Mouse (Mus musculus): ENCODE measurements around the gene Hc. TPM values are rescaled to one million over a fixed set of nuclear protein-coding genes. Genes with fewer than 3 reads are reported as not detected.
A peak's percentile ranks its signal among the peaks of the same experiment; 100 is the strongest.

Hc gene
- 0.10 and 0.17 TPM in 2 replicates for polyA plus RNA-seq (2016; fragmentation: Nextera tagmentation; extraction: Ambion mirVana)

DNA sequence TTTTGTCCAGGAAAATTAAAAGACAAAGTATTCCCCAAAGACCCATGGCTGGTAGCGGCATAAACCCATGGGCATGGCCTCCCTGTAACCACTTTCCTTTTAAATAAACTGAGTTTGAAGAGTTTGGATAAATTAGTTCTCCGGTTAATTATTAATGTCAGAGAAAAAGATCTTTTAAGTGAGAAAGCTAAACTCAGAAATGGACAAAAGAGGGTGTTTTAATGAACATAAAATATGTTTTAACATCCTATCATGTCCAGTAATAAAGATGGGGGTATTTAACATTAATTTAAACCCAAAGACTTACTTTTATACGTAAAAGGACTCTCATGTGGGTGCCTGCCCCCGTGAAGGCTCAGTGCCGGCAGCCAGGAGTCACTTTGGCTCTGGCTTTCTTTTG lies at the start of gene Hc:
TSS of gene Hc (minus strand) at position 101 of the 400 bp plus-strand sequence.
- H3K36me3 ChIP-seq (replicated peaks) = no peaks in the 10 kb centered on the region
- H3K9me3 ChIP-seq = no peaks in the 10 kb centered on the region
- 87% methylated on average over 5 of the region's 5 CpGs for WGBS
- no peaks in the 10 kb centered on the region for H3K4me1 ChIP-seq
- no peaks in the 10 kb centered on the region for H3K27me3 ChIP-seq (replicated peaks; ENCODE audit: low read depth, poor library complexity, severe bottlenecking)
- H3K4me3 ChIP-seq = no peak within 1 kb of the TSS
- no peak within 1 kb of the TSS for H3K27ac ChIP-seq (replicated peaks)
- no peak for DNase-seq (ENCODE audit: low spot score)

DNA sequence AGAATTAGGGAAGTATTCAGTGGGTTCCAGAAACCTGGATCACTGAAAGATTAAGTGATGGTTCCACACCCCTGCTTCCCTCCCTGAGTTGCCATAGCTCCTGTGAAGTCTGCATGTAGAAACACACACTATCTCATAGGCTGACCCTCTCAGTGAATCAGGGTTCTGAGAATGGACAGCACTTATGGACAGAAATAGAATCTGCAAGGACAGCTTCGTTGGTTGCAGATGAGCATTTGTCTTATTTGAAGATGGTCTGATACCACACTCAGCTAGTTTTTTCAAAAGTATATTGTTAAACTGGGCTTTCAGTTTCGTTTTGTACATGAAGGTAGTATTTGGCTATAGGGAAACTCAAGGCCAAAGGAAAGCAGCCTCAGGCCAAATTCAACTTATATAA lies 49.3 kb upstream of the Hc start:
- Histone ChIP-seq H3K36me3 (replicated peaks) (peaks cover 11% of the 10 kb centered on the region), H3K4me3 (peak overlapping the region; percentile 95), H3K9me3 (no peaks in the 10 kb centered on the region), H3K27me3 (replicated peaks; ENCODE audit: low read depth, poor library complexity, severe bottlenecking) (no peaks in the 10 kb centered on the region), H3K27ac (replicated peaks) (no peak overlapping the region), H3K4me1 (peaks cover 9% of the 10 kb centered on the region)
- DNase-seq (ENCODE audit: low spot score) = no peak
- WGBS = 88% methylated on average over 2 of the region's 2 CpGs

DNA sequence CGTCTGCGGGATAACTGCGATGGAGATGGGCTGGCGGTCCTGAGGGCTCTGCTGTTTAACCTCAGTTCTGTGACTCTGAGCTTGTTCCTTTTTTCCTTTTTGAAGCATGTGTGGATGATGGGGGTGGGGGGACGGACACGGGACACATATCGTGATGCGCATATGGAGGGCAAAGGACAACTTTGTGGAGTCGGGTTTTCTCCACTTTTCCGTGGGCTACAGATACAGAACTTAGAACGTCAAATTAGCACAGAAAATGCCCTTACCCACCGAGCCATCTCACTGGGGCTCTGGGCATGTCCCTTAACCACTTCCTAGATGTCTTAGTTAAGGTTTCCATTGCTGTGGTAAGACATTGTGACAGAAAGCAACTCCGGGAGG lies 48.7 kb upstream of the Hc start:
- Histone ChIP-seq H3K36me3 (replicated peaks) (peaks cover 5% of the 10 kb centered on the region), H3K27me3 (replicated peaks; ENCODE audit: low read depth, poor library complexity, severe bottlenecking) (no peaks in the 10 kb centered on the region), H3K27ac (replicated peaks) (peak overlapping the region; percentile 95), H3K9me3 (no peaks in the 10 kb centered on the region), H3K4me3 (peak overlapping the region; percentile 95), H3K4me1 (peaks cover 9% of the 10 kb centered on the region)
- WGBS = 2% methylated on average over 13 of the region's 13 CpGs
- no peak for DNase-seq (ENCODE audit: low spot score)

DNA sequence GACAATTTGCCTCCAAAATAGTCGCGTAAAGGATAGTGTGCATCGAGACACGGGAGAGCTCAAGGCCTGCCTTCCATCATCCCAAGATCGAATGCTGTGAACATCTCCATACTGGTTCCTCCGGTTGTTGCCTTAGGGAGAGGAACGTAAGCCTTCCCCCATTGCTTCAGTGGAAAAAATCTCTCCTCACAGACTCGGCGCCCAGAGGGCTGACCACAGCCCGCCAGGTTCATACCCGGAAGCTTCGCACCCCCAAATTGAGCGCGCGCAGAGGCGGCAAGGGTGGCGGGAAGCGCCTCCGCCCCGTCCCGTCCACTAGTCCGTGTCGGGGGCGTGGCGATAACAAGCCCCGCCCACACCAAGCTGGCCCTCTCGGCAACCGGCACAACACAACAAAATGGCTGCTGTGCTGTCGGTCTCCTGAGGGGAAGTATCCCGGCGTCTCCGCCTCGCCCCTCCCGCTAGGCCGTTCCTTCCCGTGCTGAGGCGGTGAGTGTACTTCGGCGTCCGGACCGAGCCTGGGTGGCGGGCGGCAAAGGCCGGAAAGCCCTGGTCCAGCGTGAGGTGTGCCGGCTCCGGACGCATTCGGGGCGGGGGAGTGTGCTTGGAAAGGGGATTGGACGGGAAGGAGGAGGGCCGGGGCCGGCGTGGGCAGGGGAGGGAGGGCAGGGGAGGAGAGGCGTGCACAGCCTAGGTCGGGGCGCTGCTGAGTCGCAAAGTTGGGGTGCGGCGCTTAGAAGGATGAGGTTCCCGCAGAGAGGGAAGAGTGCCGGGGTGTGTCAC lies 48.1 kb upstream of the Hc start, which contains the start of gene Cntrl:
TSS of gene Cntrl (plus strand) at position 352 of the 783 bp plus-strand sequence.
- H3K4me3 ChIP-seq = peak within 1 kb of the TSS; percentile 95
- H3K4me1 ChIP-seq = peaks cover 9% of the 10 kb centered on the region
- no peaks in the 10 kb centered on the region for H3K9me3 ChIP-seq
- H3K27ac ChIP-seq (replicated peaks) = peak within 1 kb of the TSS; percentile 95
- DNase-seq (ENCODE audit: low spot score) = peak; percentile 95
- H3K36me3 ChIP-seq (replicated peaks) = peaks cover 5% of the 10 kb centered on the region
- WGBS = under 1% methylated on average over 62 of the region's 62 CpGs
- no peaks in the 10 kb centered on the region for H3K27me3 ChIP-seq (replicated peaks; ENCODE audit: low read depth, poor library complexity, severe bottlenecking)

DNA sequence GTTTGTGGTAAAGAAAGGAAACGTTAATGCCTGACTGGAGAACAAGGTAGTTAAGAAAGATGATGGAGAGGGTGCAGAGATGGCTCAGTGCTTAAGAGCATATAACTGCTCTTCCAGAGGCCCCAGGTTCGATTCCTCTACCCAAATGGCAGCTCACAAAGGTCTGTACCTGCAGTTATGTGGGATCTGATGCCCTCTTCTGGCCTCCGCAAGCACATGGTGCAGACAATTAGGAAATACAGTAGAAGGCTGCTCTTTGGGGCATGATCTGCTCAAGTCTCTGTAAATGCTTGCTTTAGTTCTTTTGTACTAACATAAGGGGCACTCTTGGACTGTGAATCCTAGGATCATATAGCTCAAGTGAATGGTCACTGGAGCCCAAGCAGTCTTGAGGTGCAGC lies 47.5 kb upstream of the Hc start:
- Histone ChIP-seq H3K36me3 (replicated peaks) (peaks cover 5% of the 10 kb centered on the region), H3K4me3 (peak overlapping the region; percentile 95), H3K27ac (replicated peaks) (peak overlapping the region; percentile 95), H3K27me3 (replicated peaks; ENCODE audit: low read depth, poor library complexity, severe bottlenecking) (no peaks in the 10 kb centered on the region), H3K9me3 (no peaks in the 10 kb centered on the region), H3K4me1 (peaks cover 11% of the 10 kb centered on the region)
- WGBS = 37% methylated on average over 3 of the region's 3 CpGs
- DNase-seq (ENCODE audit: low spot score) = peak; percentile 58

DNA sequence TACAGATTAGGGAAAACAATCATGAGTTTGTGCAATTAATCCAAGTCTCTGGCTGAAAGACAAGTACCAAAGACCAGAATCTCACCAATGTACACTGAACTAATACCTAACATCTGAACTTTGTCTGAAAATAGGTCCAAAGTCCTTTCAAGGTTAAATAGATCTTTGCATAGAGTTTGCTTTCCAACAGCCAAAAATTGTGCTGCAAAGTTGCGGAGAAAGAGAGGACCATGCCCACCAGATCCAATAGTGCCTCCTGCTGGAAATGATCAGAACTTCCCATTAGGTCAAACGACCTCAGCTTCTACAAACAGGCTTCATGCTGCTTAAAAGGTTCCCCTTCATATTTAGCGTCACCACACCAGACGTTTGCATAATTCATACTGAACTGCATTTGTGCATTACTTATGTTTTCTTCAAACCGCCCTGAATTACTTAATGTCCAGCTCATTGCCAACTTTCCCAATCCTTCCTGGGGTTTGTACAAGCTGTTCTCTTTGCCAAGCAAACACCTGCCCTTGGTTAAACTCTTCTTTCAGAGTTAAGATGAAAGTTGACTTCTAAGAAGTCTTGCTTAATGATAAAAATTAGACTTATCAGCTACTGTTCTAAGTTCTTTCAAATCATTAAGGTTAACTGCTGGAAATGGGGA lies 46.9 kb upstream of the Hc start:
- Histone ChIP-seq H3K9me3 (no peaks in the 10 kb centered on the region), H3K27ac (replicated peaks) (no peak overlapping the region), H3K36me3 (replicated peaks) (no peaks in the 10 kb centered on the region), H3K27me3 (replicated peaks; ENCODE audit: low read depth, poor library complexity, severe bottlenecking) (no peaks in the 10 kb centered on the region), H3K4me1 (peaks cover 11% of the 10 kb centered on the region), H3K4me3 (no peak overlapping the region; the same call in 1 of the 2 replicates)
- peak; percentile 10 for DNase-seq (ENCODE audit: low spot score)
- WGBS = 54% methylated on average over 5 of the region's 5 CpGs

DNA sequence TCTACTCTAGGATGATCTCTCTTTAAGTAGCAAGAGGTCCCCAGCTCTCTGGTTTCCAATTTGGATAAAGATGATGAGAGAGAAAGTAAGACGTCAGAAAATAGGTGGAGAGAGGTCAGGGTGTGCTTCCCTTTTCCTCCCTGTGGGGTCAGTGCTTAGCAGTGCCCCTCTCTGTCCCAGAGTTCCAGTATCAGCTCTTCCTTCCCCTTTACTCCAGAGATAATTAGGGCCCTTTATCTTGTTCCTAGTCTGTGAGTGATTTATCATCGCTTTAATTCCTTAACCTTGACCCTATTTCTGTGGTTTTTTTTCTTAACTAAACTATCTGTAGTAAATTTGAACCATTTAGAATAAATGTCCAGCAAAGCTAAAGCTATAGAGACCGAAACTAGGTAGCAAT lies 43.6 kb upstream of the Hc start:
- Histone ChIP-seq H3K36me3 (replicated peaks) (no peaks in the 10 kb centered on the region), H3K4me1 (peaks cover 7% of the 10 kb centered on the region), H3K27ac (replicated peaks) (no peak overlapping the region), H3K4me3 (no peak overlapping the region), H3K9me3 (no peaks in the 10 kb centered on the region), H3K27me3 (replicated peaks; ENCODE audit: low read depth, poor library complexity, severe bottlenecking) (no peaks in the 10 kb centered on the region)
- no peak for DNase-seq (ENCODE audit: low spot score)
- 61% methylated on average over 3 of the region's 3 CpGs for WGBS

DNA sequence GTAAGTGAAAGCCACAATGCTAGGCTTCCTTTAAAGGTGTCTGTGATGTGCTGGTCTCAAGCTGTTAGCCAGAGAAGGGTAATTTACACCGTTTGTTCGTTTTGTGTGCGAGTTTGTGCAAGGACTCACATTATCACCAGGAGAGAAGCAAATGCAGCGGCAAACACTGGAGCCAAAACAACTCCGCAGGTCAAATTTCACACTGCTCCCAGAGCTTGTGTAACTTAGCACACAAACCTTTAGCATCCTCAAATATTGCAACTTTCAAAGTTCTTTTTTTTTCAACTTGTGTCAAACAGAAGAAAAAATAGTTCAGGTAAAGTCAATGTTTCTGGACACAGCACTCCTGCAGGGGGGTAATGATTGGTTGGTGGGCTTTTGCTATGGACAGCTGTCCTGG lies 42.3 kb upstream of the Hc start:
- H3K4me3 ChIP-seq = no peak overlapping the region
- no peak for DNase-seq (ENCODE audit: low spot score)
- no peaks in the 10 kb centered on the region for H3K9me3 ChIP-seq
- 78% methylated on average over 5 of the region's 5 CpGs for WGBS
- H3K36me3 ChIP-seq (replicated peaks) = no peaks in the 10 kb centered on the region
- no peak overlapping the region for H3K27ac ChIP-seq (replicated peaks)
- no peaks in the 10 kb centered on the region for H3K27me3 ChIP-seq (replicated peaks; ENCODE audit: low read depth, poor library complexity, severe bottlenecking)
- H3K4me1 ChIP-seq = peaks cover 3% of the 10 kb centered on the region; the same call in 1 of the 2 replicates

DNA sequence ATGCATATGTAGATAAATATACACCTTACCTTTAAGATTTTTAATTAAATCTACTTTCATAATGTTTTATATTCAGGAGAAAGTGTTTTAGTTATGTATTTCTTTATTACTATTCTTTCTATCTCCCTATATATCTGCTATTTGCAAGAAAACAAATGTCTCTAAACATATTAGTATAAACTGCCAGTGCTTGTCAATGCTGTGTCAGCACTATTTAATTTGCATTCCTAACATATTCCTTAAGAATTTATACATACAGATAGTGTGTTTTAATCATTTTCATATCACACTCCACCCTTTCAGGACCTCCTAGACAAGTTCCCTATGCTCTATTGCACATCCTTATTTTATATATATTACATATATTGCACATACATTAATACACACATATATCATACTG lies 41.5 kb upstream of the Hc start:
- no peak overlapping the region for H3K27ac ChIP-seq (replicated peaks)
- peaks cover 3% of the 10 kb centered on the region; the same call in 1 of the 2 replicates for H3K4me1 ChIP-seq
- no peak for DNase-seq (ENCODE audit: low spot score)
- H3K4me3 ChIP-seq = no peak overlapping the region
- H3K36me3 ChIP-seq (replicated peaks) = no peaks in the 10 kb centered on the region
- no peaks in the 10 kb centered on the region for H3K9me3 ChIP-seq
- H3K27me3 ChIP-seq (replicated peaks; ENCODE audit: low read depth, poor library complexity, severe bottlenecking) = no peaks in the 10 kb centered on the region

DNA sequence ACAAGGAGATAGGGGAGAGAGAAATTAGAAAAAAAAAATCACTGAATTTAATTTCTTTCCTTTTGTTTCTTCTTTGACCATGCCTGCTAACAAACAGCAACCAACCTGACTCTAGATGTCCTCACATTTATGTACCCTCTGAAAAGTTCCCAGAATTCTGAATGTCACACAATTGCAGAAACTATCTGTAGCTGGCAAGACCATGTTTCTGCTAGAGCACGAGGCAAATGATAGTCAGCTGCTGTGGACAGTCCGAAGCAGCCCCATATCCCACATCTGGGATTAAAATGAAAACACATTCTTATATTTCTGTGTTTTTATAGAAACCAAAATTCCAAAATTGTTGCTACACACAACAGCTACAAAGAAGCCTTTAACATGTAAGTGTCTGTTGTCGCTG lies 40.2 kb upstream of the Hc start, which contains the start of gene AI182371:
TSS of gene AI182371 (minus strand) at position 101 of the 400 bp plus-strand sequence.
- Histone ChIP-seq H3K36me3 (replicated peaks) (no peaks in the 10 kb centered on the region), H3K4me1 (peaks cover 3% of the 10 kb centered on the region; the same call in 1 of the 2 replicates), H3K27me3 (replicated peaks; ENCODE audit: low read depth, poor library complexity, severe bottlenecking) (no peaks in the 10 kb centered on the region), H3K9me3 (no peaks in the 10 kb centered on the region), H3K4me3 (no peak within 1 kb of the TSS), H3K27ac (replicated peaks) (no peak within 1 kb of the TSS)
- WGBS = 92% methylated on average over 3 of the region's 3 CpGs
- no peak for DNase-seq (ENCODE audit: low spot score)

DNA sequence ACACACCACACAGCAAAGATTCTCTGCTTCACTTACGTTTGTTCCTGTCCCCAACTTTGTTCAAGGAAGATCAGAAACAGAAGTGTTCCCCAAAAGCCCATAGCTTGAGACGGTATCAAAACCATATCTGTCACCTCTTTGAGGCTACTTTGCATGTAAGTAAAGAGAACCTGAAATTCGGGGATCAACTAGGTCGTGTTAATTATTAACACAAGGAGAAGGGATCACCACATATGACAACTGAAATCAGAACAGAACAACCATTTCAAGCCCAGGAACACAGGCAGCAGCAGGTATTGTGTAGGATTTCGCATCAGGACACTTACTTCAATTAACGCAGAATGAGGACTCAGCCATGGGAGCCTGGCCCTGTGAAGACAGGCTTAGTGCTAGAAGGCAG lies 39.3 kb upstream of the Hc start:
- WGBS = 86% methylated on average over 6 of the region's 6 CpGs
- no peak for DNase-seq (ENCODE audit: low spot score)
- Histone ChIP-seq H3K27ac (replicated peaks) (no peak overlapping the region), H3K4me1 (peaks cover 3% of the 10 kb centered on the region; the same call in 1 of the 2 replicates), H3K36me3 (replicated peaks) (no peaks in the 10 kb centered on the region), H3K4me3 (no peak overlapping the region), H3K9me3 (no peaks in the 10 kb centered on the region), H3K27me3 (replicated peaks; ENCODE audit: low read depth, poor library complexity, severe bottlenecking) (no peaks in the 10 kb centered on the region)

DNA sequence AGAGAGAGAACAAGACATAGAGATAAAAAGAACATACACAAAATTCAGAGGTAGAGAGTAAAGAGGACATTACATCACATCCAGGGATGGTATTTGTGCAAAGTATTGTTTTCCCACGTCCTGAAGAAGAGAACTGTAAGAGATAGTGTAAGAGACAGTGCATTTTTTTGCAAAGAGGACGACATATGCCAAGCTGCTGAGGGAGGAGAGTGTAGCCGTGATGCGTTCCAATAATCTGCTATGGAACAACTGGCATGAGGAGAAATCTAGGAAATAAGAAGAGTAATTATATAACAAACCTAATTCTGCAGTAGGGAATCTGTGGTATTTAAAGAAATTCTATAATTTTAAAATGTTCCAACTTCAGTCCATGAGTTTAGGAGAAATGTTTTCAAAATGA lies 26.2 kb upstream of the Hc start:
- H3K36me3 ChIP-seq (replicated peaks) = no peaks in the 10 kb centered on the region
- WGBS = 78% methylated on average over 4 of the region's 4 CpGs
- H3K27ac ChIP-seq (replicated peaks) = no peak overlapping the region
- no peaks in the 10 kb centered on the region for H3K9me3 ChIP-seq
- no peaks in the 10 kb centered on the region for H3K27me3 ChIP-seq (replicated peaks; ENCODE audit: low read depth, poor library complexity, severe bottlenecking)
- DNase-seq (ENCODE audit: low spot score) = no peak
- H3K4me3 ChIP-seq = no peak overlapping the region
- H3K4me1 ChIP-seq = no peaks in the 10 kb centered on the region

DNA sequence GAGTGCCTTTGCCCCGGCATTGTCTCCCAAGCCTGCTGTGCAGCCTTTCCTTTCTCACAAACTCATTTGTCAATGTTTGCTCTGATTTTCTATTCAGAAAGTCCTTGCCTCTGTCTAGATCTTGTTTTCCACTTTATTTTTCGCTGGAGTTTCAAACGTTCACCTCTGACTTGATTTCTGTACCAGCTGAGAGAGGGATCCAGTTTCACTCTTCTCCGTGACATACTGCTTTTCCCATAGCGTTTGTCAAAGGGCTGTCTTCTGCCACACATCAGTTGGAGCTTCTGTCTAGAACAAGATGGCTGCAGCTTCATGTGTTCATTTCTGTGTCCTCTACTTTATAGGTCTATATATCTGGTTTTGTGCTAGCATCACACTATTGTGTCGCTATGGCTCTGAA lies 17.9 kb upstream of the Hc start:
- WGBS = 73% methylated on average over 6 of the region's 6 CpGs
- DNase-seq (ENCODE audit: low spot score) = no peak
- no peaks in the 10 kb centered on the region for H3K4me1 ChIP-seq
- no peaks in the 10 kb centered on the region for H3K36me3 ChIP-seq (replicated peaks)
- no peaks in the 10 kb centered on the region for H3K9me3 ChIP-seq
- H3K27ac ChIP-seq (replicated peaks) = no peak overlapping the region
- no peak overlapping the region for H3K4me3 ChIP-seq
- no peaks in the 10 kb centered on the region for H3K27me3 ChIP-seq (replicated peaks; ENCODE audit: low read depth, poor library complexity, severe bottlenecking)

Measured in embryonic facial prominence, embryonic 10.5 days (tissue).